Mouse (Mus musculus) heart, postnatal 0 days (tissue): Measurements from ENCODE around the gene Lrch4. TPM values are rescaled to one million over a fixed set of nuclear protein-coding genes. Genes with fewer than 3 reads are reported as not detected.

Experiments used
- ATAC-seq: fragments of 200-750 bp; cut with Nextera tagmentation; 2 replicates; pipeline ENCODE4 v1.8.0; 2017; ENCODE audit warnings: low read depth, moderate number of reproducible peaks, moderate library complexity; ENCODE audit not compliant: insufficient read depth
- DNase-seq: peaks from one replicate; pipeline ENCODE4 v3.0.0-alpha.2; 2016; ENCODE audit warnings: low spot score
- H3K27ac ChIP-seq: fragments of 300-500 bp; sonication (generic); 2 replicates; pipeline ENCODE4 v1.5.1; 2014; ENCODE audit warnings: low read depth, mild to moderate bottlenecking
- H3K27me3 ChIP-seq: fragments of 300-500 bp; sonication (generic); 2 replicates; pipeline ENCODE4 v1.6.1; 2014; ENCODE audit warnings: low read length, mixed read lengths; ENCODE audit not compliant: control insufficient read depth, insufficient read depth
- H3K36me3 ChIP-seq: fragments of 300-500 bp; sonication (generic); replicated peaks from 2 replicates; pipeline ENCODE4 v1.6.1; 2014; ENCODE audit warnings: low read length, mixed read lengths; ENCODE audit not compliant: control insufficient read depth, insufficient read depth
- H3K4me1 ChIP-seq: fragments of 300-500 bp; sonication (generic); 2 replicates; pipeline ENCODE4 v1.6.1; 2014; ENCODE audit warnings: antibody characterized with exemption; ENCODE audit not compliant: control insufficient read depth, insufficient read depth
- H3K4me2 ChIP-seq: fragments of 300-500 bp; sonication (generic); 2 replicates; pipeline ENCODE4 v1.6.1; 2014; ENCODE audit warnings: low read depth, mild to moderate bottlenecking, low read length, moderate library complexity
- H3K4me3 ChIP-seq: fragments of 300-500 bp; sonication (generic); 2 replicates; pipeline ENCODE4 v1.5.1; 2014; ENCODE audit warnings: low read depth, low read length
- H3K9ac ChIP-seq: fragments of 300-500 bp; sonication (generic); replicated peaks from 2 replicates; pipeline ENCODE4 v1.6.1; 2014; ENCODE audit warnings: low read depth, low read length, mixed read lengths
- H3K9me3 ChIP-seq: fragments of 300-500 bp; sonication (generic); replicated peaks from 2 replicates; pipeline ENCODE4 v1.6.1; 2016; ENCODE audit warnings: low read length; ENCODE audit not compliant: control insufficient read depth
- CTCF ChIP-seq: IDR thresholded peaks from 2 replicates; pipeline ENCODE4 v1.5.1; 2016; ENCODE audit warnings: antibody characterized with exemption, control low read depth, low read depth
- EP300 ChIP-seq: IDR thresholded peaks from 2 replicates; pipeline ENCODE4 v1.6.1; 2016; ENCODE audit warnings: antibody characterized with exemption, low read depth
- WGBS: fragments of 180-500 bp; shearing (Covaris S2); extraction: QIAGEN DNeasy Blood & Tissue Kit; methylation state at CpG from one replicate; pipeline ENCODE4 v1.1.7; 2014; 5-methylcytosine and 5-hydroxymethylcytosine counted together
- polyA plus RNA-seq: library from polyadenylated mRNA; unstranded; fragments of >200 nt; fragmentation: Nextera tagmentation; extraction: Ambion mirVana; gene quantifications from 2 replicates; pipeline ENCODE4 v1.2.1, GENCODE M21; 2015
- total RNA-seq: library from RNA; depleted of rRNA; stranded (reverse); fragments of >200 nt; gene quantifications from 2 replicates; pipeline ENCODE4 v1.2.3, GENCODE M21; 2014; ENCODE audit warnings: low replicate concordance

The Lrch4 gene
- total and polyA plus RNA-seq, 2 experiments from 2014 or later: 12.7 to 15.9 TPM

DNA sequence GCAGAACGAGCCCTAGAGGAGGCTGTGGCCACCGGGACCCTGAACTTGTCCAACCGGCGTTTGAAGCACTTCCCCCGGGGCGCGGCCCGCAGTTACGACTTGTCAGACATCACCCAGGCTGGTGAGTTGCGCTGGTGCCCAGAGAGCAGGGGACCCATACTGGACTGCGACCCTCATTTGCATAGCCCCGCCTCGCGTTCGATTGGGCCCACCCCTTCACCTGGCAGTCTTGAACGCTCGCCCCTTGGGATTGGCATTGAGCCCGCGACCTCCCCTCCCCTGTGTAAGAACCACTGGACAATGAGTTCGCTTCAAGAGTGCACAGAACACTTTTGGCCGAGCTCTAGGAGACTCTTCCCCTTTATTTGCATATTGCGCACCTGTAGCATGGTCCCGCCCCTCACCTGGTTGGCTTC is 393 bp downstream of the Lrch4 start:
- ATAC-seq (peak; percentile 3; the same call in 1 of the 2 replicates), DNase-seq (no peak)
- Histone ChIP-seq H3K27me3 (no peaks in the 10 kb centered on the region), H3K4me2 (peak overlapping the region; percentile 92), H3K4me3 (peak overlapping the region; percentile 79), H3K9me3 (no peaks in the 10 kb centered on the region), H3K36me3 (peaks cover 20% of the 10 kb centered on the region), H3K4me1 (peaks cover 23% of the 10 kb centered on the region), H3K9ac (peak overlapping the region; percentile 70), H3K27ac (peak overlapping the region; percentile 88)
- TF ChIP-seq CTCF: no peak
- no peak for TF ChIP-seq EP300
- WGBS: under 1% methylated on average over 21 of the region's 23 CpGs

DNA sequence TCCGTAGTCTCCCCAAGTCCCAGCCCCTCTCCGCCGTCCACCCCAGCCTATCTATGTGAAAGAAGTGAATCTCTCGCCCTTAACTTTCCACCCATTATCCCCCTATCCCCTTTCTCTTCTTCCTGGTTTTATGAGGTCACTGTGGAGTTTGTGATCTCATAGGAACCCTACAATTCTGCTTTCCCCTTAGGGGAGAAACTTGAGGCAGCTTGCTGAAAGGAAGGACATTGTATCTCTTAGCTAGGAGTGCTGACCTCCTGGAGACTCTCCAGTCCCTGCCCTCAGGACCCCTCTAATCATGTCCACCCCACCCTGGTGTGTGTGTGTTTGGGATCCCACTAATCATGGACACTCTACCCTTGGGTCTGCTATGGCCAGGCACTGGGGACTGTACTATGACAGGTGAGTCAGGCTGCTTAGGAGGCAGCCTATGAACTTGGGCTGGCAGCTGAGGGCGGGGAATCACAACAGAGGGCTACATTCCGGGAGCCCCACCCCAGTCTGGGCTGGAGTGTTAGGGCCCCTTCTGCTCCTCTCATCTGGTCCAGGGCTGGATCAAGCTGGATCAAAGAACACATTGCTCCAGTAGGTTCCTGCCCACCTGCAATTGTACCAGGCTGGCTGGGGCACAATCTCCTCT is 1.1 kb downstream of the Lrch4 start:
- Histone ChIP-seq H3K9me3 (no peaks in the 10 kb centered on the region), H3K27me3 (no peaks in the 10 kb centered on the region), H3K4me2 (peak overlapping the region; percentile 92), H3K4me3 (peak overlapping the region; percentile 79), H3K36me3 (peaks cover 22% of the 10 kb centered on the region), H3K9ac (peak overlapping the region; percentile 70), H3K4me1 (peaks cover 23% of the 10 kb centered on the region), H3K27ac (peak overlapping the region; percentile 88)
- 18% methylated on average over 6 of the region's 6 CpGs for WGBS
- ATAC-seq (no peak), DNase-seq (no peak)
- no peak for TF ChIP-seq CTCF
- TF ChIP-seq EP300: no peak

DNA sequence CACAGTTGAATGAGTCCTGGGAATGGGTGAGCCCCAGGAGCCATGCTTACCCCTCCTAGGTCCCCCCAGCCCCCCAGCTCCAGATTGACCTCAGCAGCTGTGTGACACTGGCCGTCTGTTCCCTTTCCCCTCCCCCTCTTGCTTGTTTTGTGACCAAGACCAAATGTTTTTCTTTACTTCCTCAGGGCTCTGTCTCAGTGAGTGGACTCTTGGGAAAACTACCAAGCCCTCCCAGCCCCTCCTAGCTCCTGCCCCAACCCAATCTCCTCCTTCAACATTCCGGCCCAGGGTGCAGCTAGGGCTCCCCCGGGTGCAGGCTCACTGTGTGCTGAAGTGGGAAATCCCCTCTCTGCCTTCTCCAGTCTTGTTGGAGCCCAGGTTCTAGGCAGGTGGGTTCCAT is 1.7 kb downstream of the Lrch4 start:
- Histone ChIP-seq H3K9me3 (no peaks in the 10 kb centered on the region), H3K27me3 (no peaks in the 10 kb centered on the region), H3K9ac (peak overlapping the region; percentile 70; the same call in 1 of the 2 replicates), H3K4me2 (peak overlapping the region; percentile 92), H3K27ac (peak overlapping the region; percentile 88), H3K4me1 (peaks cover 23% of the 10 kb centered on the region), H3K4me3 (peak overlapping the region; percentile 79), H3K36me3 (peaks cover 28% of the 10 kb centered on the region)
- WGBS: 51% methylated on average over 3 of the region's 3 CpGs
- no peak for ATAC-seq
- no peak for DNase-seq
- TF ChIP-seq CTCF (no peak), EP300 (no peak)

DNA sequence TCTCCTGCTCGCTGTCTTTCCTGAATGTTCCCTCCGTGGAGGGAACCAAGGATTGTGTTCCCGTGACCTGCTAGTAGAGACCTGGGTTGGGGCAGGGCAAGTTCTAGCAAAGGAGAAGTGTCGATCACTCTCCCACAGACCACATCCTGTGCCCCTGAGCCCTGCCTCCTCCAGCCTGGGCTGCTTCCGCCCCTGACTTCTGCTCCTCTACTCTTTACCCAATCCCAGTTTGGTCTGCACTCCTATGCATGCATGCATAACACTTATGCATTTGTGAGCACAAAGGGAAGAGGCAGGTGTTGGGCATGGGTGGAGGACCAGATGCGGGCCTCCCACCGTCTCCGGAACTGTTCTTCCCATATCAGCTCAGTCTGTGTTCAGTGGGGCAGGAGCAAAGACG is 2.2 kb downstream of the Lrch4 start:
- TF ChIP-seq CTCF: no peak
- TF ChIP-seq EP300: no peak
- peak overlapping the region; percentile 88 for H3K27ac ChIP-seq
- H3K9ac ChIP-seq: peak overlapping the region; percentile 70; the same call in 1 of the 2 replicates
- H3K36me3 ChIP-seq: peaks cover 34% of the 10 kb centered on the region
- H3K9me3 ChIP-seq: no peaks in the 10 kb centered on the region
- no peak for ATAC-seq
- no peaks in the 10 kb centered on the region for H3K27me3 ChIP-seq
- no peak for DNase-seq
- peak overlapping the region; percentile 79 for H3K4me3 ChIP-seq
- WGBS: 47% methylated on average over 9 of the region's 9 CpGs
- peaks cover 23% of the 10 kb centered on the region for H3K4me1 ChIP-seq
- H3K4me2 ChIP-seq: peak overlapping the region; percentile 92

DNA sequence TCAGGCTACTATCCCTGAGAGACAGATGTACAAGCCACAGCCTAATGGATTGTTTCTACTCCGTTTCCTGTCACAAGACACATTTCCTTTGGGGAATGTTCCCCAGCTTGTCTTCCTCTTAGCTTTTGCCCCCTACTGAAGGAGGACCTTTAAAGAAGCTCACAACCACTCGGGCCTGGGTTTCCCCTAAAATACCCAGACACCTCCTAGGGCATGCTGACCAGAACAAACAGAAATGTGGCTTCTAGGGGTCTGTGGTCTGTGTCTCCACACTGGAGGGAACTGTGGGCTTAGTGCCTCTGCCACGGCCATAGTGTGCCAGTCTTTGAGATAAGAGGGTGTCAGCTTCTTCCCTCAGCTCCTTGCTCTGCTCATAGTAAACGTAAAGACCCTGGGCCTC is 2.7 kb downstream of the Lrch4 start:
- Histone ChIP-seq H3K4me1 (peaks cover 23% of the 10 kb centered on the region), H3K9ac (peak overlapping the region; percentile 70; the same call in 1 of the 2 replicates), H3K4me2 (peak overlapping the region; percentile 92; the same call in 1 of the 2 replicates)

More for the DNA sequence above, 2.7 kb downstream of the Lrch4 start:
- peak overlapping the region; percentile 88 for H3K27ac ChIP-seq
- ATAC-seq (no peak), DNase-seq (no peak)
- WGBS: 39% methylated on average over 4 of the region's 4 CpGs
- TF ChIP-seq EP300 (no peak), CTCF (no peak)
- no peaks in the 10 kb centered on the region for H3K9me3 ChIP-seq
- H3K4me3 ChIP-seq: peak overlapping the region; percentile 79; the same call in 1 of the 2 replicates
- no peaks in the 10 kb centered on the region for H3K27me3 ChIP-seq
- H3K36me3 ChIP-seq: peaks cover 38% of the 10 kb centered on the region
